Mouse (Mus musculus): ENCODE measurements around the gene Elavl4. TPM values are rescaled to one million over a fixed set of nuclear protein-coding genes. Genes with fewer than 3 reads are reported as not detected.

The Elavl4 gene
- total RNA-seq (2014; rRNA removed) (93.8 and 132 TPM in 2 replicates), polyA plus RNA-seq (2015; fragmentation: Nextera tagmentation; extraction: Ambion mirVana) (219 and 236 TPM in 2 replicates)

DNA sequence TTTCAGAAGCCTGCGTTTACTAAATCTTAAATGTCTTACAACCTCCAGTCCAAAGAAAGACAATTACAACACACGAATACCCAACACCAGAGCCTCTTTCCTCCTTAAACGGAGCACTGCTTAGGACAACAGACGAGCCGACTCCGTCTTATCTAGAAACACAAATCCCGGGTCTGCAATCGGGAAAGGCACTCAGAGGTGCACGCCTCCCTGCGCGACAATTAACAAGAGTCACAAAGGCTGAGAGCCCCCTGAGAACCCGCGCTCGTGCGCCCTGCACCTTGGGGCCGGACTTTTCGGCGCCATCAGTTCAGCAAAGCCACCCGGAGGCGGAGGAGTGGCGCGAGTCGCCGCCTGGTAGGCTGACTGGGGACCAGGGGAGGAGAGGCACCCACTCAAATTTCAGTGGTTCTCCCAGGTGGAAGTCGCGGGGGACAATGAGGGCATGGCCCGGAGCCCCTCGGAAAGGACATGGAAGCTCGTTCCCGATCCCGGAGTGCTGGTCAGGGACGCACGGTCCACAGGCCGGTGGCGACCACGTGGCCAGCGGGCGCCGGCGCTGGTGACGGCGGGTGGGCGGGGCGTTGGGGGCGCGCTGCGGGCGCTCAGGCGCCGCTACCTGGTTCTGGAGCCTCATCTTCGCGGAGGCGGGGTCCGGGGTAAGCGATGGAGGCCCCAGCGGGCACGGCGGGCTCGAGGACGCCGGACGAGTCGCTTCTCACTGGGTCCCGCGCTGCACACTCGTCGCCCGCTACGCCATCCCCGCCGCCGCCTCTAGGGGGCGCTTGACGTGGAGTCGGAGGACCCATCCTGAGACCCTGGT is at the start of gene Elavl4:
Gene Elavl4 (minus strand): TSS at position 732 of the 823 bp plus-strand sequence.
- DNase-seq (ENCODE audit: low spot score) (peak; percentile 86), ATAC-seq (peak; percentile 97)
- under 1% methylated on average over 74 of the region's 75 CpGs for WGBS

DNA sequence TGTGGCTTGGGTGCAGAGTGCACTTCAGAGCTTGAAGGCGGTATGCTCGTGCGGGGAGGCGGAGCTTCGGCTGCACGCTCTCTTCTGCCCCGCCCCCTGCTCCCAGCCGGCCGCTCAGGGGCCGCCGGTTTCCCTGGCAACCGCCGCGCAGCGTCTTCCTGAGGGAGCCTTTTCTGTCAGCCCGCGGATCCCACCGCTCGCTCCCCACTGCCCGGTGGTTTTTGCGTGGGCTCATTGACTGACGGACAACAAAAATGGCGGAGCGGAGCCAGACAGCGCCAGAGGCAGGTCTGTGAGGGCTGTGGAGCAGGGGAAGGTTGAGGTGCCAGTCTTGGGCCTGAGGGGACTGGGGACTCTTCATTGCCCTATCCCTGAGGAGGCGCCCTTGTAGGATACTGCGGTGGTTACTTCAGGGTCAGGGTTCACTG is 45.9 kb upstream of the Elavl4 start, which contains the start of gene Agbl4:
Gene Agbl4 (plus strand): TSS at position 44 of the 428 bp plus-strand sequence.
- no peaks in the 10 kb centered on the region for H3K36me3 ChIP-seq (ENCODE audit: insufficient read depth, low read length)
- no peaks in the 10 kb centered on the region for H3K4me1 ChIP-seq (ENCODE audit: insufficient read depth, low read length)
- H3K27ac ChIP-seq = no peak within 1 kb of the TSS
- H3K9me3 ChIP-seq (ENCODE audit: low read length) = no peaks in the 10 kb centered on the region
- WGBS = under 1% methylated on average over 27 of the region's 27 CpGs
- peak; percentile 86 for DNase-seq (ENCODE audit: low spot score)
- TF ChIP-seq CTCF (IDR thresholded peaks at IDR 0.05; ENCODE audit: low read depth) = 0 out of 2 replicates have a peak, but pooled peaks have one; percentile 14
- H3K27me3 ChIP-seq (ENCODE audit: insufficient read depth, low read length) = no peaks in the 10 kb centered on the region
- H3K9ac ChIP-seq (replicated peaks; ENCODE audit: low read length) = peak within 1 kb of the TSS; percentile 67
- ATAC-seq = peak; percentile 97
- peak within 1 kb of the TSS; percentile 67 for H3K4me3 ChIP-seq (ENCODE audit: low read length)
- H3K4me2 ChIP-seq (ENCODE audit: low read depth, low read length) = peak within 1 kb of the TSS; percentile 68

More for the DNA sequence above, at the start of gene Elavl4:
- peak; percentile 83 for TF ChIP-seq CTCF (IDR thresholded peaks at IDR 0.05; ENCODE audit: low read depth)
- Histone ChIP-seq H3K4me1 (ENCODE audit: insufficient read depth, low read length) (no peaks in the 10 kb centered on the region; the same call in 1 of the 2 replicates), H3K27ac (peak within 1 kb of the TSS; percentile 91), H3K4me2 (ENCODE audit: low read depth, low read length) (peak within 1 kb of the TSS; percentile 69), H3K36me3 (ENCODE audit: insufficient read depth, low read length) (no peaks in the 10 kb centered on the region), H3K27me3 (ENCODE audit: insufficient read depth, low read length) (no peaks in the 10 kb centered on the region), H3K9ac (replicated peaks; ENCODE audit: low read length) (peak within 1 kb of the TSS; percentile 80), H3K9me3 (ENCODE audit: low read length) (no peaks in the 10 kb centered on the region), H3K4me3 (ENCODE audit: low read length) (peak within 1 kb of the TSS; percentile 77)

DNA sequence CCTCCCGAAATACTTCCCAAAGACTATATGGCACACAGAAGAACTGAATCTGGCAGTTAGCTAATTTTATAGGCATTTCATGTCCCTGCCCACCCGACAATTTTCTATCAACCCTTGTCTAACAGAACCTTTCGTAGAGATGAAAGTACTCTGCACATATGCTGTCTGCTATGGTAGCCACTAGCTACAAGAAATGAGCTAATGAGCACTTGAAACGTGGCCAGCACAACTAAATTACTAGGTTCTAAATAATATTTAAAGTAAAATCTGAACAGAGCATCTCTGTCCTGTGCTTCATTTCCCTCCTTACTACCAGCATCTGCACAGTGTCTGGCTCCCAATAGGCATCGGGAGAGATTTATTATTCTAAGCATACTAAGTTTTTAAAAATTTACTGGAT is 44.5 kb upstream of the Elavl4 start:
- Histone ChIP-seq H3K27me3 (ENCODE audit: insufficient read depth, low read length) (no peaks in the 10 kb centered on the region), H3K36me3 (ENCODE audit: insufficient read depth, low read length) (no peaks in the 10 kb centered on the region), H3K4me3 (ENCODE audit: low read length) (no peak overlapping the region), H3K9ac (replicated peaks; ENCODE audit: low read length) (no peak overlapping the region), H3K9me3 (ENCODE audit: low read length) (no peaks in the 10 kb centered on the region), H3K4me1 (ENCODE audit: insufficient read depth, low read length) (no peaks in the 10 kb centered on the region), H3K27ac (no peak overlapping the region), H3K4me2 (ENCODE audit: low read depth, low read length) (no peak overlapping the region)
- 73% methylated on average over 5 of the region's 5 CpGs for whole genome bisulfite sequencing
- DNase-seq (ENCODE audit: low spot score) (no peak), ATAC-seq (no peak)
- TF ChIP-seq CTCF (IDR thresholded peaks at IDR 0.05; ENCODE audit: low read depth) = no peak

DNA sequence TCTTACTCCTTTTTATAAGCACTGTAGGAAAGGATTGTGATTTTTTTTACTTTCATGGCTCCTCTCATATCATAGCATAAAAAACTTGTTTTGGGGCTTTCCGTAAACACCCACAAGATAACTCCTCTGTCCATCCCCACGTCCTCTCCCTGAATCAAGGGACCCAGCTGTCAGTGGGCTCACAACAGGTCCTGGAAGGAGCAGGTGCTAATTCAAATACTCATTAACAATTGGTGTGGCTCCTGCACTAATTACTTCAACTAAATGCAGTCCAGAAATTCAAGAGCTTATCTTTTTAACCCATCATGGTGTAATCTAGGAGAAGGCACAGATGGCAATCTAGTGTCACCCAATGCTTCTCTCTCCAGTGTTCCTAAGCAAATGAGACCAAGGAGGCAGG is 8.9 kb upstream of the Elavl4 start:
- H3K27ac ChIP-seq = no peak overlapping the region
- ATAC-seq = peak; percentile 58; the same call in 1 of the 2 replicates
- no peaks in the 10 kb centered on the region for H3K27me3 ChIP-seq (ENCODE audit: insufficient read depth, low read length)
- no peaks in the 10 kb centered on the region for H3K9me3 ChIP-seq (ENCODE audit: low read length)
- H3K4me2 ChIP-seq (ENCODE audit: low read depth, low read length) = no peak overlapping the region
- H3K9ac ChIP-seq (replicated peaks; ENCODE audit: low read length) = no peak overlapping the region
- H3K4me1 ChIP-seq (ENCODE audit: insufficient read depth, low read length) = no peaks in the 10 kb centered on the region
- DNase-seq (ENCODE audit: low spot score) = peak; percentile 14
- H3K4me3 ChIP-seq (ENCODE audit: low read length) = no peak overlapping the region
- WGBS = 51% methylated on average over 2 of the region's 2 CpGs
- H3K36me3 ChIP-seq (ENCODE audit: insufficient read depth, low read length) = no peaks in the 10 kb centered on the region
- no peak for TF ChIP-seq CTCF (IDR thresholded peaks at IDR 0.05; ENCODE audit: low read depth)

DNA sequence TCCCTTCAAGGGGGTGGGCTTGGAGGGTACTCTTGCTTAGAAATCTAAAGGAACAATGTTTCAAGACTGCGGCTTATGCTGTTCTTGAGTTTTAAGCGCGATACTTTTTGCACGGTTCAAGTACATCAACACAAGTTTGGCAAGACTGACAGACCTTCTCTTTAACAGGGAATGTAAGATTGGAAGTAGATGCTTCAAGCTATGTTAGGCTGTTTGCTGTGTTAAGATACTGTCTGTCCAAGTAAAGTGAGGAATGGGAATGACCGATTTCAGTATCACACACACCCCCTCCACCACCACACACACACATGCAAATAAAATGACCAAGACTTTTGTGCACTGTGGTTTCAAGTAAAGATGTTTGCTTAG is 276 bp upstream of the Elavl4 start:
- Histone ChIP-seq H3K36me3 (ENCODE audit: insufficient read depth, low read length) (no peaks in the 10 kb centered on the region), H3K4me1 (ENCODE audit: insufficient read depth, low read length) (no peaks in the 10 kb centered on the region; the same call in 1 of the 2 replicates), H3K9ac (replicated peaks; ENCODE audit: low read length) (peak overlapping the region; percentile 80), H3K4me3 (ENCODE audit: low read length) (peak overlapping the region; percentile 77), H3K27ac (peak overlapping the region; percentile 91; the same call in 1 of the 2 replicates), H3K9me3 (ENCODE audit: low read length) (no peaks in the 10 kb centered on the region), H3K4me2 (ENCODE audit: low read depth, low read length) (peak overlapping the region; percentile 69), H3K27me3 (ENCODE audit: insufficient read depth, low read length) (no peaks in the 10 kb centered on the region)
- DNase-seq (ENCODE audit: low spot score) (no peak), ATAC-seq (peak; percentile 46)
- 4% methylated on average over 5 of the region's 5 CpGs for WGBS
- no peak for TF ChIP-seq CTCF (IDR thresholded peaks at IDR 0.05; ENCODE audit: low read depth)

DNA sequence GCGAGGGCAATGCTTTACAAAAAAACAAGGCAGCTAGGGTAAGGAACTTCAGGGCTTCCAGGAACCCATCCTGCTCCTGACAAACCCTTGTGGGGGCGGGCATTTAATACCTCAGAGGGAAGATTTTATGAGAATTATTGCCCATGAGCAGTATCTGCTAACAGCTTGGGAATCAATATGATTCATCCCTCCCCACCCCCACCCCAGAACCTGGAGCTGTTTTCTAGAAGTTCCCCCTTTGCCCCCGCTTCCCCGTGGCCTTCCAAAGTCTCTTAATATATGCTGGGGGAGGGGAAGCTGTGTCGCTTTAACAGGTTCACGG is 892 bp downstream of the Elavl4 start:
- peak; percentile 3; the same call in 1 of the 2 replicates for ATAC-seq
- WGBS = 8% methylated on average over 6 of the region's 6 CpGs
- Histone ChIP-seq H3K4me2 (ENCODE audit: low read depth, low read length) (peak overlapping the region; percentile 69), H3K9me3 (ENCODE audit: low read length) (no peaks in the 10 kb centered on the region), H3K4me3 (ENCODE audit: low read length) (peak overlapping the region; percentile 77), H3K27me3 (ENCODE audit: insufficient read depth, low read length) (no peaks in the 10 kb centered on the region), H3K36me3 (ENCODE audit: insufficient read depth, low read length) (no peaks in the 10 kb centered on the region), H3K4me1 (ENCODE audit: insufficient read depth, low read length) (no peaks in the 10 kb centered on the region; the same call in 1 of the 2 replicates), H3K9ac (replicated peaks; ENCODE audit: low read length) (peak overlapping the region; percentile 80), H3K27ac (peak overlapping the region; percentile 91; the same call in 1 of the 2 replicates)
- no peak for TF ChIP-seq CTCF (IDR thresholded peaks at IDR 0.05; ENCODE audit: low read depth)
- DNase-seq (ENCODE audit: low spot score) = no peak
